8 mouse cellular contexts compared by ENCODE assay signal in genomic region chr5:24029946-24030578, GRCm38 (mm10). TPM values are rescaled to one million over a fixed set of nuclear protein-coding genes. Genes with fewer than 3 reads are reported as not detected.
A peak's percentile ranks its signal among the peaks of the same experiment; 100 is the strongest.
DNase-seq lines count a peak whose midpoint lies in the region; ATAC-seq and TF ChIP-seq lines count a peak whose summit lies in the region.

No protein-coding gene starts in this region.

- under 1% methylated on average over 73 of the region's 73 CpGs for WGBS in kidney, embryonic 15.5 days
- WGBS in hindbrain, embryonic 12.5 days = under 1% methylated on average over 72 of the region's 73 CpGs
- under 1% methylated on average over 65 of the region's 73 CpGs for WGBS in lung, embryonic 16.5 days
- under 1% methylated on average over 73 of the region's 73 CpGs for WGBS in stomach, embryonic 16.5 days

- H3K27ac ChIP-seq in kidney, embryonic 15.5 days = peak overlapping the region; percentile 82
- peak overlapping the region; percentile 69 for H3K27ac ChIP-seq in MEL (ENCODE audit: control insufficient read depth, low read depth, low read length)
- H3K27ac ChIP-seq in hindbrain, embryonic 12.5 days = peak overlapping the region; percentile 86
- H3K27ac ChIP-seq in lung, embryonic 16.5 days (ENCODE audit: low read length) = peak overlapping the region; percentile 77
- peak overlapping the region; percentile 76 for H3K27ac ChIP-seq in stomach, embryonic 16.5 days (ENCODE audit: low read length)

- DNase-seq in kidney, postnatal 14 days = no peak
- DNase-seq in MEL (ENCODE audit: low read depth, low spot score) = peak; percentile 67
- peak; percentile 26 for DNase-seq in embryo, embryonic 11.5 days (ENCODE audit: low read depth, low spot score)
- DNase-seq in left cerebral cortex, postnatal 25 days (ENCODE audit: low spot score in 2 of 2) = no peak

- H3K4me2 ChIP-seq in kidney, embryonic 15.5 days = peak overlapping the region; percentile 98
- peak overlapping the region; percentile 70 for H3K4me2 ChIP-seq in hindbrain, embryonic 12.5 days (replicated peaks)
- peak overlapping the region; percentile 86 for H3K4me2 ChIP-seq in lung, embryonic 16.5 days (ENCODE audit: low read depth, low read length)
- H3K4me2 ChIP-seq in stomach, embryonic 16.5 days (ENCODE audit: low read depth, low read length) = peak overlapping the region; percentile 87

- H3K4me3 ChIP-seq in kidney, embryonic 15.5 days (replicated peaks) = peak overlapping the region; percentile 87
- H3K4me3 ChIP-seq in MEL (ENCODE audit: control insufficient read depth in 1 of 2, insufficient read depth in 1 of 2, low read depth in 2 of 2, low read length in 2 of 2) = peak overlapping the region; percentile 77 to 93
- peak overlapping the region; percentile 79 for H3K4me3 ChIP-seq in hindbrain, embryonic 12.5 days
- peak overlapping the region; percentile 71 for H3K4me3 ChIP-seq in lung, embryonic 16.5 days (ENCODE audit: low read length)
- H3K4me3 ChIP-seq in stomach, embryonic 16.5 days (replicated peaks; ENCODE audit: low read length) = peak overlapping the region; percentile 86

- ATAC-seq in kidney, embryonic 15.5 days (replicated peaks; ENCODE audit: low FRiP score) = peak; percentile 76
- ATAC-seq in hindbrain, embryonic 12.5 days (ENCODE audit: low FRiP score) = peak; percentile 84
- ATAC-seq in lung, embryonic 16.5 days (ENCODE audit: low read depth) = peak; percentile 57
- peak; percentile 54 for ATAC-seq in stomach, embryonic 16.5 days (ENCODE audit: insufficient read depth, low FRiP score)

- TF ChIP-seq CTCF in MEL (IDR thresholded peaks at IDR 0.05 in 2 of 3, conservative IDR thresholded peaks at IDR 0.05 in 1 of 3; ENCODE audit: control insufficient read depth in 1 of 3, insufficient read depth in 1 of 3, low read depth in 2 of 3, low read length in 3 of 3, poor library complexity in 1 of 3, severe bottlenecking in 1 of 3) = no peak

- peaks cover 29% of the 10 kb centered on the region for H3K79me2 ChIP-seq in MEL (ENCODE audit: control insufficient read depth, insufficient read depth, low read length, poor library complexity)

- peaks cover 8% of the 10 kb centered on the region for H3K4me1 ChIP-seq in kidney, embryonic 15.5 days
- H3K4me1 ChIP-seq in MEL (ENCODE audit: control insufficient read depth in 1 of 2, insufficient read depth in 2 of 2, low read length in 2 of 2) = peaks cover 13 to 19% of the 10 kb centered on the region in 2 experiments
- peaks cover 15% of the 10 kb centered on the region for H3K4me1 ChIP-seq in hindbrain, embryonic 12.5 days
- H3K4me1 ChIP-seq in lung, embryonic 16.5 days (replicated peaks; ENCODE audit: control insufficient read depth, insufficient read depth, low read length) = peaks cover 4% of the 10 kb centered on the region
- 0 out of 2 replicates have a peak, but pooled peaks cover 5% of the 10 kb centered on the region for H3K4me1 ChIP-seq in stomach, embryonic 16.5 days (ENCODE audit: control insufficient read depth, insufficient read depth, low read length)

- no peaks in the 10 kb centered on the region for H3K9me3 ChIP-seq in kidney, embryonic 15.5 days (replicated peaks)
- no peaks in the 10 kb centered on the region for H3K9me3 ChIP-seq in MEL (replicated peaks; ENCODE audit: insufficient read depth, low read length)
- no peaks in the 10 kb centered on the region for H3K9me3 ChIP-seq in hindbrain, embryonic 12.5 days (replicated peaks)
- no peaks in the 10 kb centered on the region for H3K9me3 ChIP-seq in lung, embryonic 16.5 days (ENCODE audit: control insufficient read depth, low read length)
- no peaks in the 10 kb centered on the region for H3K9me3 ChIP-seq in stomach, embryonic 16.5 days (replicated peaks; ENCODE audit: control insufficient read depth, low read length)

- H3K27me3 ChIP-seq in kidney, embryonic 15.5 days = no peaks in the 10 kb centered on the region; the same call in 1 of the 2 replicates
- no peaks in the 10 kb centered on the region for H3K27me3 ChIP-seq in MEL (ENCODE audit: control insufficient read depth in 1 of 2, insufficient read depth in 2 of 2, low read length in 2 of 2)
- no peaks in the 10 kb centered on the region for H3K27me3 ChIP-seq in hindbrain, embryonic 12.5 days
- no peaks in the 10 kb centered on the region for H3K27me3 ChIP-seq in lung, embryonic 16.5 days (ENCODE audit: control insufficient read depth, insufficient read depth, low read depth, low read length)
- no peaks in the 10 kb centered on the region for H3K27me3 ChIP-seq in stomach, embryonic 16.5 days (ENCODE audit: control insufficient read depth, insufficient read depth, low read length)

- no peak for TF ChIP-seq RAD21 in MEL (IDR thresholded peaks at IDR 0.05; ENCODE audit: low read depth, low read length)

- H3K9ac ChIP-seq in kidney, embryonic 15.5 days = peak overlapping the region; percentile 88
- peak overlapping the region; percentile 87 for H3K9ac ChIP-seq in MEL (ENCODE audit: control insufficient read depth, low read depth, low read length, poor library complexity, severe bottlenecking)
- peak overlapping the region; percentile 77 for H3K9ac ChIP-seq in hindbrain, embryonic 12.5 days
- H3K9ac ChIP-seq in lung, embryonic 16.5 days (ENCODE audit: low read length) = peak overlapping the region; percentile 80
- H3K9ac ChIP-seq in stomach, embryonic 16.5 days (ENCODE audit: low read length) = peak overlapping the region; percentile 89

- no peak for TF ChIP-seq EP300 in MEL (IDR thresholded peaks at IDR 0.05; ENCODE audit: low read depth in 1 of 2, low read length in 2 of 2)

- no peak for TF ChIP-seq POLR2A in MEL (IDR thresholded peaks at IDR 0.05; ENCODE audit: control insufficient read depth in 1 of 2, insufficient read depth in 1 of 2, low read depth in 1 of 2, low read length in 2 of 2, poor library complexity in 1 of 2)

- H3K36me3 ChIP-seq in kidney, embryonic 15.5 days = no peaks in the 10 kb centered on the region
- H3K36me3 ChIP-seq in MEL (ENCODE audit: control insufficient read depth in 1 of 2, insufficient read depth in 2 of 2, low read length in 2 of 2) = peaks cover 0 to 32% of the 10 kb centered on the region in 2 experiments; a peak in 3 of 4 replicates
- H3K36me3 ChIP-seq in hindbrain, embryonic 12.5 days = no peaks in the 10 kb centered on the region
- no peaks in the 10 kb centered on the region for H3K36me3 ChIP-seq in lung, embryonic 16.5 days (ENCODE audit: control insufficient read depth, insufficient read depth, low read length)
- H3K36me3 ChIP-seq in stomach, embryonic 16.5 days (ENCODE audit: control insufficient read depth, insufficient read depth, low read length) = no peaks in the 10 kb centered on the region

- intact Hi-C loops in left cerebral cortex, postnatal 25 days (cut with DNase I) = loop anchor here (5.0 kb wide), 1 partner anchor 178 kb away; no protein-coding TSS in a partner anchor

TF ChIP-seq in MEL, 35 proteins besides CTCF, POLR2A, EP300 and RAD21:
- TF ChIP-seq GATA1 (IDR thresholded peaks at IDR 0.05; ENCODE audit: low read depth, low read length) (no peak), JUND (IDR thresholded peaks at IDR 0.05; ENCODE audit: low read depth, low read length) (no peak), ZNF384 (IDR thresholded peaks at IDR 0.05; ENCODE audit: low read depth, low read length) (no peak; the same call in 1 of the 2 replicates), UBTF (IDR thresholded peaks at IDR 0.05; ENCODE audit: borderline replicate concordance, insufficient read depth, low read depth, low read length) (peak; percentile 64; the same call in 1 of the 2 replicates)

RNA-seq across cellular contexts. Expression of gene Fam126a, which starts 0.4 kb away (rescaled TPM):
- 23.2 and 24.4 TPM in 2 replicates for polyA plus RNA-seq in kidney, embryonic 15.5 days (2015; fragmentation: Nextera tagmentation; extraction: Ambion mirVana)
- 30.0 and 30.4 TPM in 2 replicates for total RNA-seq in MEL (2012; rRNA removed)
- 10 to 100 TPM; 34.7 to 51.1 TPM for polyA plus RNA-seq in MEL (2012; ENCODE audit: insufficient read depth in 1 of 2, insufficient read length in 2 of 2, low read depth in 1 of 2, low replicate concordance in 2 of 2, missing spikeins in 1 of 2)
- 49.5 and 50.0 TPM in 2 replicates for polyA plus RNA-seq in hindbrain, embryonic 12.5 days (2016; fragmentation: Nextera tagmentation; extraction: Ambion mirVana)
- 16.1 and 17.1 TPM in 2 replicates for polyA plus RNA-seq in lung, embryonic 16.5 days (2015; fragmentation: Nextera tagmentation; extraction: Ambion mirVana)
- 15.7 and 19.1 TPM in 2 replicates for polyA plus RNA-seq in stomach, embryonic 16.5 days (2015; fragmentation: Nextera tagmentation; extraction: Ambion mirVana)
- total RNA-seq in left cerebral cortex, postnatal 25 days (2021) = 10 to 100 TPM; 16.4 to 17.6 TPM

Comparison
In these comparisons a context has a peak if more than half of its experiments do, and no peak if none do; other contexts are left out.
1. DNase-seq: peak in MEL (single experiment) and embryo, embryonic 11.5 days (single experiment); none in kidney, postnatal 14 days (single experiment) and left cerebral cortex, postnatal 25 days (0 of 2).
2. Peak in every context shown above with its lines, with median percentiles within 50 percentile points of each other: ATAC-seq, H3K27ac ChIP-seq, H3K4me2 ChIP-seq, H3K4me3 ChIP-seq and H3K9ac ChIP-seq.